Mouse (Mus musculus) urinary bladder, adult 2 months (tissue): ENCODE results near the gene Add2. TPM values are rescaled to one million over a fixed set of nuclear protein-coding genes. Genes with fewer than 3 reads are reported as not detected.

Experiments
- DNase-seq: peaks from one replicate; pipeline ENCODE4 v3.0.0; 2022; ENCODE audit warnings: low spot score
- polyA plus RNA-seq: library from polyadenylated mRNA; depleted of rRNA; stranded (reverse); fragments of >200 nt; gene quantifications from 2 replicates; pipeline ENCODE4 v1.2.3, GENCODE M21; 2012; rRNA removed

The Add2 gene
- polyA plus RNA-seq, 1 experiment: 3.4 TPM

- no peak for DNase-seq
Observed at GRCm38 (mm10) chr6:86141284-86141683, 112.8 kb downstream of the Add2 start.

GRCm38 (mm10) chr6:86141820-86142219 is 113.3 kb downstream of the Add2 start:
- no peak for DNase-seq

- DNase-seq: no peak
Observed at GRCm38 (mm10) chr6:86144986-86145385, 116.5 kb downstream of the Add2 start.

GRCm38 (mm10) chr6:86148518-86148917 is 120.0 kb downstream of the Add2 start:
- DNase-seq: no peak

GRCm38 (mm10) chr6:86149001-86149400 is 120.5 kb downstream of the Add2 start:
- no peak for DNase-seq

GRCm38 (mm10) chr6:86152676-86153075 is 124.2 kb downstream of the Add2 start:
- no peak for DNase-seq

GRCm38 (mm10) chr6:86153436-86153990 is 125.0 kb downstream of the Add2 start:
- DNase-seq: no peak

- DNase-seq: no peak
Observed at GRCm38 (mm10) chr6:86154006-86154405, 125.5 kb downstream of the Add2 start.

- no peak for DNase-seq
Observed at GRCm38 (mm10) chr6:86154481-86154880, 126.0 kb downstream of the Add2 start.

GRCm38 (mm10) chr6:86157253-86158234 is 129.1 kb downstream of the Add2 start:
- DNase-seq: no peak

- DNase-seq: no peak
Observed at GRCm38 (mm10) chr6:86160878-86161277, 132.4 kb downstream of the Add2 start.

GRCm38 (mm10) chr6:86161586-86161985 is 133.1 kb downstream of the Add2 start:
- no peak for DNase-seq

GRCm38 (mm10) chr6:86164028-86164427 is 135.5 kb downstream of the Add2 start:
- DNase-seq: no peak

GRCm38 (mm10) chr6:86166426-86166825 is 137.9 kb downstream of the Add2 start:
- DNase-seq: no peak

- DNase-seq: no peak
Observed at GRCm38 (mm10) chr6:86167851-86168250, 139.4 kb downstream of the Add2 start.

- DNase-seq: no peak
Observed at GRCm38 (mm10) chr6:86169166-86169565, 140.7 kb downstream of the Add2 start.

Other genes with a start within 250 kb of the Add2 start
- 1.2 TPM in 2 replicates for gene Nat8f6, start 207.7 kb upstream of the Add2 start, polyA plus RNA-seq
- gene Nat8f5, start 207.7 kb upstream of the Add2 start, polyA plus RNA-seq: 1.3 and 1.4 TPM in 2 replicates
- 1.5 and 2.0 TPM in 2 replicates for gene Nat8, start 196.6 kb upstream of the Add2 start, polyA plus RNA-seq
- gene Nat8f2, start 159.5 kb upstream of the Add2 start, polyA plus RNA-seq: 0.03 and 0.09 TPM in 2 replicates
- gene Nat8f4, start 123.8 kb upstream of the Add2 start, polyA plus RNA-seq: 3.1 and 3.7 TPM in 2 replicates
- gene Tprkb, start 116.8 kb upstream of the Add2 start, polyA plus RNA-seq: 34.5 and 35.2 TPM in 2 replicates
- 12.5 and 17.4 TPM in 2 replicates for gene Nat8f1, start 113.0 kb upstream of the Add2 start, polyA plus RNA-seq
- 80.6 and 95.1 TPM in 2 replicates for gene Dusp11, start 67.0 kb upstream of the Add2 start, polyA plus RNA-seq
- gene Figla, start 12.5 kb upstream of the Add2 start, polyA plus RNA-seq: not detected in 2 replicates
- 11.4 and 14.3 TPM in 2 replicates for gene Tgfa, start 166.5 kb downstream of the Add2 start, polyA plus RNA-seq